Mouse (Mus musculus) adrenal gland, adult 2 months (tissue): ENCODE results near the gene AW209491. TPM values are rescaled to one million over a fixed set of nuclear protein-coding genes. Genes with fewer than 3 reads are reported as not detected.

Source experiments
- DNase-seq: peaks from one replicate; pipeline ENCODE4 v3.0.0; 2021
- long read RNA-seq: library from polyadenylated mRNA; stranded (forward); transcript quantifications from one replicate; pipeline ENCODE4 v2.0.0, GENCODE M21; 2021
- polyA plus RNA-seq: library from polyadenylated mRNA; depleted of rRNA; stranded (reverse); fragments of >200 nt; gene quantifications from 2 replicates; pipeline ENCODE4 v1.2.3, GENCODE M21; 2012; rRNA removed
- total RNA-seq, 2 experiments: library from RNA; stranded (reverse); gene quantifications; 2 replicates each; pipeline ENCODE4 v1.2.3; 2021

The AW209491 gene
- total RNA-seq (10 to 100 TPM; 16.9 to 19.1 TPM), polyA plus RNA-seq (1.6 and 2.1 TPM in 2 replicates)
- long read RNA-seq, transcript AW209491-202 (2 exons, 2,035 nt) = minor isoform, 6 of 24 reads
- long read RNA-seq, transcript AW209491-201 (2 exons, 2,914 nt) = major isoform, 18 of 24 reads
- long read RNA-seq, partial matches to known transcripts = 0 of 24 reads
- long read RNA-seq, other reads (novel, unspliced or antisense) = 0 of 24 reads

- peak; percentile 98 for DNase-seq
Observed at GRCm38 (mm10) chr13:14629726-14630641, at the start of gene AW209491. Gene AW209491 (plus strand): TSS chr13:14630154.

DNA sequence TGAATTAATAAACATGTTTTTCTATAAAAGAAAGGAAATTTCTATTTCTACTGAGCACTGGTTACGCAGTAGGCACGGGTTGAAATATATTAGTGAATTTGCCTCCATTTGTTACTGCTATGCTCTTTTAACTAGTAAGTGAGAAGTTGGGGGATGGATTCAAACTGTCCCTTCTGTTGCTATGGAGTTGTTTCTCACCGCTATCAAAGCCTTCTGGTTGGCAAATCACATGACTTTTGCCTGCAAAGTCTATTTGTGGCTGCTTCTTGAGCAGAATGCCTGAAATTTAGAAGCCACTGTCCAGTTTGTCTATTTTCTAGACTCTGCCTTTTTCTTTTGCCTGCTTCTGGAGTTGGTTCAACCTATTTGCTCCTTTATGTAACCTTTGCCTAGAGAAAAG is 49.6 kb upstream of the AW209491 start:
- DNase-seq = no peak

- DNase-seq = no peak
Observed at GRCm38 (mm10) chr13:14602744-14603143, 27.2 kb upstream of the AW209491 start.

DNA sequence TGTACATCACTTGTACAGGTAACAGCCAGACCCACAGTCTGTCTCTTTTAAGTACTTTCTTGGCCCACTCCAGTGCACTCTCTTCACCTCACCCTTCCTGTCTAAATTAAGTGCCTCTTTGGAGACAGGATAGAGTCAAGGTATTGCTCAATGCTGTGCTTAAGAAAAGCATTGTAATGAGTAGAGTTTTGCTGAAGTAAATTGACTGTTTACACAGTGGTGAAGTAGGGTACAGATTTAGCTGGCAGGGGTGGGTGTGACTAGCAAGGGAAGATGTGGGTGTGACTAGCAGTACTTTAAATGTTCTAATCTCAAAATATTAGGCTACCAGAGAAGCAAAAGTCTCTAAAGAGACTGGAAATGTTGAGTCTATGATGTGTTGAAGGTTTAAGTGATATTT is 22.3 kb upstream of the AW209491 start:
- no peak for DNase-seq

DNA sequence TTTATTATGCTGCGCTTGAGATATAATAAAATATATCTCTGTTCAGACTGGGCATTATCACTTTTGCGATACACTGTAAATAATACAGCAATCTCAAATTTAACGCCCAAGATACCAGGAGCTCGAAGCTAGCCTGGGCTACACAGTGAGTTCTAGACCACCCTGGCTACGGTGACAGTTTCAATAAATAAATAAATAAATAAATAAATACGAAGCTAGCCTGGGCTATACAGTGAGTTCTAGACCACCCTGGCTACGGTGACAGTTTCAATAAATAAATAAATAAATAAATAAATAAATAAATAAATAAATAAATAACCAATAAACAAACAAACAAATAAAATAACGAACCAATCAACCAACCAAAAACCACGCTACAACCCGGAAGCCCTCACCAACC is 17.5 kb upstream of the AW209491 start:
- no peak for DNase-seq

DNA sequence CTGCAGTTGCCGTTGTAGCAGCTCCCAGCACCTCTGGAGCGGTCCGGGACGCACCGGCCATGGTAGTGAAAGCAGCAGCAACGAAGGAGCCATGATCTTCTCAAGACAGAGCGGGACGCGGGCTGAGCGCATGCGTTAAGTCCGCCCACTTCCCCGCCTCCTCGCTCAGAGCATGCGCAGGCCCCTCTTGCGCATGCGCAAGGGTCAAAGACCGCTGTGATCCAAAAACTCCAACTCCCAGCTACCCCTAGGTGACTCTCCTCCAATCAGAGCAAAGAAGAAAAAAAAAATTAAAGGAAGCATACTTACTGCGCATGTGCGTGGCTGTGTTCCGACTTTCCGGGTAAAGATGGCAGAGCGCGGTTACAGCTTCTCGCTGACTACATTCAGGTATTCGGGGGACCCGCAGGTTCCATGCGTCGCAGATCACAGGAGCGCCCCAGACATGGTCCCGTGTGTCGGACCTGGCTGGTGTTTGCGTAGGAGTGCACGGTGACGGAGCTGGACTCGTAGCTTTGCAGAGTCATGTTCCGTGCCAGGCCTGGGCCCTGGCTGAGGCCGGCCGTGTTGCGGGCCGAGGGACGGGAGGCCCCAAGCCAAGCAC is 16.9 kb upstream of the AW209491 start, which contains the start of the genes Mrpl32 and Psma2:
Gene Mrpl32 (minus strand): TSS at position 240 of the 604 bp plus-strand sequence.
Gene Psma2 (plus strand): TSS at position 315 of the 604 bp plus-strand sequence.
- peak; percentile 99 for DNase-seq

- no peak for DNase-seq
Observed at GRCm38 (mm10) chr13:14613553-14613952, 16.4 kb upstream of the AW209491 start.

GRCm38 (mm10) chr13:14618724-14619123 is 11.2 kb upstream of the AW209491 start:
- DNase-seq = peak; percentile 48

GRCm38 (mm10) chr13:14639998-14640397 is 10.0 kb downstream of the AW209491 start:
- no peak for DNase-seq

- DNase-seq = no peak
Observed at GRCm38 (mm10) chr13:14649301-14649700, 19.3 kb downstream of the AW209491 start.

- no peak for DNase-seq
Observed at GRCm38 (mm10) chr13:14667107-14667506, 37.2 kb downstream of the AW209491 start.

GRCm38 (mm10) chr13:14670342-14670741 is 40.4 kb downstream of the AW209491 start:
- DNase-seq = no peak

Other genes with a start within 250 kb of the AW209491 start
- under 1 TPM in 1 of 2 experiments, not detected in 1; 0.10 TPM for gene Hecw1, start 106.9 kb upstream of the AW209491 start, total RNA-seq
- not detected in 2 replicates for gene Hecw1, start 106.9 kb upstream of the AW209491 start, polyA plus RNA-seq
- gene Mrpl32, start 17.0 kb upstream of the AW209491 start, total RNA-seq = 10 to 100 TPM; 49.8 to 83.5 TPM
- 8.9 and 10.7 TPM in 2 replicates for gene Mrpl32, start 17.0 kb upstream of the AW209491 start, polyA plus RNA-seq
- 100 to 1,000 TPM in 1 of 2 experiments, 10 to 100 TPM in 1; 99.6 to 106 TPM for gene Psma2, start 16.9 kb upstream of the AW209491 start, total RNA-seq
- 18.4 and 20.2 TPM in 2 replicates for gene Psma2, start 16.9 kb upstream of the AW209491 start, polyA plus RNA-seq